Mouse (Mus musculus): ENCODE measurements around the gene Baiap2l1. TPM values are rescaled to one million over a fixed set of nuclear protein-coding genes. Genes with fewer than 3 reads are reported as not detected.

Baiap2l1 gene
- polyA plus RNA-seq, 1 experiment from 2014 or later, result 27.4 TPM

Other genes starting within 250 kb of the Baiap2l1 start
- 7.6 and 15.3 TPM in 2 replicates for gene Bhlha15, start 167.8 kb downstream of the Baiap2l1 start, polyA plus RNA-seq (2015; fragmentation: Nextera tagmentation; extraction: Ambion mirVana)
- 17.3 and 19.9 TPM in 2 replicates for gene Tecpr1, start 134.5 kb downstream of the Baiap2l1 start, polyA plus RNA-seq (2015; fragmentation: Nextera tagmentation; extraction: Ambion mirVana)
- gene Bri3, start 113.7 kb downstream of the Baiap2l1 start, polyA plus RNA-seq (2015; fragmentation: Nextera tagmentation; extraction: Ambion mirVana), result 130 and 133 TPM in 2 replicates
- gene Nptx2, start 187.8 kb upstream of the Baiap2l1 start, polyA plus RNA-seq (2015; fragmentation: Nextera tagmentation; extraction: Ambion mirVana), result 2.0 and 2.1 TPM in 2 replicates

Data from intestine, embryonic 15.5 days (tissue).